Mouse (Mus musculus): ENCODE results near the gene Cyb5rl. TPM values are rescaled to one million over a fixed set of nuclear protein-coding genes. Genes with fewer than 3 reads are reported as not detected.

The Cyb5rl gene
- polyA plus RNA-seq, 1 experiment: 4.8 TPM

DNA sequence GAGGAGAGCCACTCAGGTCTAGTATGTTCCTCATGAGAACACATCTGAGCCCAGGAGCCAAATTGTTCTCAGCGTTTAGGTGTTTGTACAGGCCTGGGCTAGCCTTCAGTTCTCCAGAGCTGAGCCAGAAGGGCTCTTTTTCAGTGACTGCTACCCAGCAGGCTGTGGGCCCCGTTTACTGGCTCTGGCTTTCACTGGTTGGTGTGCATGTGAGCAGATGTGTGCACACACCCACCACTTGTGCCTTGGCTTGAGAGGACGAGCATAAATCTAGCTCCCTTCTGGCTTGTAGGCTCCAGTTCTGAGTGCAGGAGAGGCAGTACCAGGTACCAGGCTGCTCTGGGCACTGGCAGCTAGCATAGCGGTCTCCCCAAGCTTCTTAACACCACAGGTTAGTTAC is 28.5 kb upstream of the Cyb5rl start:
- no peaks in the 10 kb centered on the region for H3K9me3 ChIP-seq (replicated peaks; ENCODE audit: control insufficient read depth, insufficient read depth, low read length, poor library complexity, severe bottlenecking)
- H3K4me1 ChIP-seq (ENCODE audit: control insufficient read depth, insufficient read depth, low read length): no peaks in the 10 kb centered on the region
- H3K27me3 ChIP-seq (ENCODE audit: control insufficient read depth, insufficient read depth, low read length, poor library complexity, severe bottlenecking): no peaks in the 10 kb centered on the region
- H3K4me3 ChIP-seq (ENCODE audit: low read depth, low read length): no peak overlapping the region
- no peak overlapping the region for H3K27ac ChIP-seq (ENCODE audit: insufficient read depth, low read length)
- TF ChIP-seq POLR2A (IDR thresholded peaks at IDR 0.05; ENCODE audit: insufficient read depth, low read length) (no peak), EP300 (IDR thresholded peaks at IDR 0.05; ENCODE audit: insufficient read depth, low read depth, low read length) (no peak), CTCF (IDR thresholded peaks at IDR 0.05; ENCODE audit: low read depth, low read length) (no peak)
- H3K36me3 ChIP-seq (ENCODE audit: control insufficient read depth, insufficient read depth, low read length, poor library complexity, severe bottlenecking): peaks cover 4% of the 10 kb centered on the region; the same call in 1 of the 2 replicates
- no peak overlapping the region for H3K9ac ChIP-seq (ENCODE audit: low read depth, poor library complexity, severe bottlenecking)

- Histone ChIP-seq H3K36me3 (ENCODE audit: control insufficient read depth, insufficient read depth, low read length, poor library complexity, severe bottlenecking) (peaks cover 2% of the 10 kb centered on the region), H3K9me3 (replicated peaks; ENCODE audit: control insufficient read depth, insufficient read depth, low read length, poor library complexity, severe bottlenecking) (no peaks in the 10 kb centered on the region), H3K9ac (ENCODE audit: low read depth, poor library complexity, severe bottlenecking) (no peak overlapping the region), H3K4me3 (ENCODE audit: low read depth, low read length) (no peak overlapping the region), H3K27ac (ENCODE audit: insufficient read depth, low read length) (no peak overlapping the region), H3K27me3 (ENCODE audit: control insufficient read depth, insufficient read depth, low read length, poor library complexity, severe bottlenecking) (no peaks in the 10 kb centered on the region), H3K4me1 (ENCODE audit: control insufficient read depth, insufficient read depth, low read length) (no peaks in the 10 kb centered on the region)
- TF ChIP-seq CTCF (IDR thresholded peaks at IDR 0.05; ENCODE audit: low read depth, low read length) (no peak), POLR2A (IDR thresholded peaks at IDR 0.05; ENCODE audit: insufficient read depth, low read length) (no peak), EP300 (IDR thresholded peaks at IDR 0.05; ENCODE audit: insufficient read depth, low read depth, low read length) (no peak)
Observed at GRCm38 (mm10) chr4:107039270-107039669, 27.5 kb upstream of the Cyb5rl start.

DNA sequence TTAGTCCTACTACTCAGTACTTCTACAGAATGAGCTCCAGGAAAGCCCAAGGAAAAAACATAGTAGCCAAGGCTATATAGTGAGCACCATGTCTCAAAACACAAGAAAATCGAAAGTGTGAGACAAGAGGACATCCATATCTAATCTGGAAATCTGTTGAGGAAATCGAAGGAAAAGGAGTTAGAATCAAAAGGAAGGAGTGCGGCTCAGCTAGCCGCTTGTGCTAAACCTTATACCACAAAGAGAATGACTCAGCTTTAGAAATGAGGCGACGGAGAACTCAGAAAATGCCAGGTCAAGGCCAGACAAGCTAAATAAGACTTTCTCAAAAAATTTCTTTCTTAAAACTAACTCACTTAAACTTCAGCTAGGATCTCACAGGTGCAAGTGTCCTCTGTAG is 24.5 kb upstream of the Cyb5rl start:
- Histone ChIP-seq H3K4me1 (ENCODE audit: control insufficient read depth, insufficient read depth, low read length) (no peaks in the 10 kb centered on the region), H3K27ac (ENCODE audit: insufficient read depth, low read length) (no peak overlapping the region), H3K9ac (ENCODE audit: low read depth, poor library complexity, severe bottlenecking) (no peak overlapping the region), H3K27me3 (ENCODE audit: control insufficient read depth, insufficient read depth, low read length, poor library complexity, severe bottlenecking) (no peaks in the 10 kb centered on the region), H3K36me3 (ENCODE audit: control insufficient read depth, insufficient read depth, low read length, poor library complexity, severe bottlenecking) (no peaks in the 10 kb centered on the region; the same call in 1 of the 2 replicates), H3K4me3 (ENCODE audit: low read depth, low read length) (no peak overlapping the region), H3K9me3 (replicated peaks; ENCODE audit: control insufficient read depth, insufficient read depth, low read length, poor library complexity, severe bottlenecking) (no peaks in the 10 kb centered on the region)
- TF ChIP-seq POLR2A (IDR thresholded peaks at IDR 0.05; ENCODE audit: insufficient read depth, low read length) (no peak), EP300 (IDR thresholded peaks at IDR 0.05; ENCODE audit: insufficient read depth, low read depth, low read length) (no peak), CTCF (IDR thresholded peaks at IDR 0.05; ENCODE audit: low read depth, low read length) (no peak)

- TF ChIP-seq CTCF (IDR thresholded peaks at IDR 0.05; ENCODE audit: low read depth, low read length) (no peak), EP300 (IDR thresholded peaks at IDR 0.05; ENCODE audit: insufficient read depth, low read depth, low read length) (no peak), POLR2A (IDR thresholded peaks at IDR 0.05; ENCODE audit: insufficient read depth, low read length) (no peak)
- Histone ChIP-seq H3K27me3 (ENCODE audit: control insufficient read depth, insufficient read depth, low read length, poor library complexity, severe bottlenecking) (no peaks in the 10 kb centered on the region), H3K4me3 (ENCODE audit: low read depth, low read length) (no peak overlapping the region), H3K27ac (ENCODE audit: insufficient read depth, low read length) (no peak overlapping the region), H3K36me3 (ENCODE audit: control insufficient read depth, insufficient read depth, low read length, poor library complexity, severe bottlenecking) (no peaks in the 10 kb centered on the region; the same call in 1 of the 2 replicates), H3K9ac (ENCODE audit: low read depth, poor library complexity, severe bottlenecking) (no peak overlapping the region), H3K9me3 (replicated peaks; ENCODE audit: control insufficient read depth, insufficient read depth, low read length, poor library complexity, severe bottlenecking) (no peaks in the 10 kb centered on the region), H3K4me1 (ENCODE audit: control insufficient read depth, insufficient read depth, low read length) (no peaks in the 10 kb centered on the region)
Observed at GRCm38 (mm10) chr4:107045188-107045587, 21.6 kb upstream of the Cyb5rl start.

DNA sequence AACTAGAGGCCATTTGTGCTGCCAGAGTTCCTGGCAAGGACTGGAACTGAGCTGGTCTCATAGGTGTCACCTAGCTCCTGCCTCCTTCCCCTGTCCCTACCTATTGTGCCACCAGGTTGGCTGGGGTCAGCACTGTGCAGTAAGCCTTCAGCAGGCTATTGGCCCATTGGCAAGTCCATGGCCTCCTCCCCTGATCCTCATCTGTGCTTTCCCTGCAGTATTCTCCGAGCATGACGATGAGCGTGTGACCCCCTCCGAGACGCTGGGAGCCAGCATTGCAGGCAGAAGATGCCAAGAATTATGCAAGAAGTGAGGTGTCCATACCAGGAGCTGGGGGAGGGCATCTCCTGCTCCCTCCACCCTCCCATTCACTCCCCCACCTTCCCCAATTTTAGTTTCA is 19.0 kb upstream of the Cyb5rl start:
- Histone ChIP-seq H3K9me3 (replicated peaks; ENCODE audit: control insufficient read depth, insufficient read depth, low read length, poor library complexity, severe bottlenecking) (no peaks in the 10 kb centered on the region), H3K9ac (ENCODE audit: low read depth, poor library complexity, severe bottlenecking) (no peak overlapping the region), H3K4me1 (ENCODE audit: control insufficient read depth, insufficient read depth, low read length) (no peaks in the 10 kb centered on the region), H3K4me3 (ENCODE audit: low read depth, low read length) (no peak overlapping the region), H3K27ac (ENCODE audit: insufficient read depth, low read length) (no peak overlapping the region), H3K36me3 (ENCODE audit: control insufficient read depth, insufficient read depth, low read length, poor library complexity, severe bottlenecking) (no peaks in the 10 kb centered on the region; the same call in 1 of the 2 replicates), H3K27me3 (ENCODE audit: control insufficient read depth, insufficient read depth, low read length, poor library complexity, severe bottlenecking) (no peaks in the 10 kb centered on the region)
- TF ChIP-seq CTCF (IDR thresholded peaks at IDR 0.05; ENCODE audit: low read depth, low read length) (no peak), EP300 (IDR thresholded peaks at IDR 0.05; ENCODE audit: insufficient read depth, low read depth, low read length) (no peak), POLR2A (IDR thresholded peaks at IDR 0.05; ENCODE audit: insufficient read depth, low read length) (no peak)

GRCm38 (mm10) chr4:107048568-107049162 is 18.1 kb upstream of the Cyb5rl start:
- no peak overlapping the region for H3K27ac ChIP-seq (ENCODE audit: insufficient read depth, low read length)
- no peak overlapping the region for H3K9ac ChIP-seq (ENCODE audit: low read depth, poor library complexity, severe bottlenecking)
- no peak for TF ChIP-seq POLR2A (IDR thresholded peaks at IDR 0.05; ENCODE audit: insufficient read depth, low read length)
- no peak for TF ChIP-seq CTCF (IDR thresholded peaks at IDR 0.05; ENCODE audit: low read depth, low read length)
- TF ChIP-seq EP300 (IDR thresholded peaks at IDR 0.05; ENCODE audit: insufficient read depth, low read depth, low read length): no peak
- H3K36me3 ChIP-seq (ENCODE audit: control insufficient read depth, insufficient read depth, low read length, poor library complexity, severe bottlenecking): no peaks in the 10 kb centered on the region; the same call in 1 of the 2 replicates
- no peaks in the 10 kb centered on the region for H3K4me1 ChIP-seq (ENCODE audit: control insufficient read depth, insufficient read depth, low read length)
- H3K4me3 ChIP-seq (ENCODE audit: low read depth, low read length): no peak overlapping the region
- no peaks in the 10 kb centered on the region for H3K9me3 ChIP-seq (replicated peaks; ENCODE audit: control insufficient read depth, insufficient read depth, low read length, poor library complexity, severe bottlenecking)
- H3K27me3 ChIP-seq (ENCODE audit: control insufficient read depth, insufficient read depth, low read length, poor library complexity, severe bottlenecking): no peaks in the 10 kb centered on the region
